Mouse (Mus musculus): ENCODE results near the gene Lpp. TPM values are rescaled to one million over a fixed set of nuclear protein-coding genes. Genes with fewer than 3 reads are reported as not detected.

The Lpp gene
- polyA plus RNA-seq, 1 experiment from 2014 or later: 107 TPM

GRCm38 (mm10) chr16:24433563-24433962 lies 40.3 kb downstream of the Lpp start:
- ATAC-seq (ENCODE audit: insufficient number of reproducible peaks, insufficient read depth, low FRiP score, low read depth): no peak
- Histone ChIP-seq H3K4me2 (replicated peaks; ENCODE audit: low read depth, low read length) (no peak overlapping the region), H3K4me3 (ENCODE audit: low read depth, low read length) (no peak overlapping the region), H3K27ac (ENCODE audit: low read length) (no peak overlapping the region), H3K9ac (replicated peaks; ENCODE audit: low read depth, low read length) (no peak overlapping the region), H3K27me3 (ENCODE audit: control insufficient read depth, insufficient read depth, low read length) (no peaks in the 10 kb centered on the region), H3K36me3 (ENCODE audit: control insufficient read depth, insufficient read depth, low read length) (no peaks in the 10 kb centered on the region), H3K4me1 (ENCODE audit: control insufficient read depth, insufficient read depth, low read length) (peaks cover 18% of the 10 kb centered on the region), H3K9me3 (ENCODE audit: control insufficient read depth, low read depth, low read length) (no peaks in the 10 kb centered on the region)
- WGBS: 45% methylated on average over 7 of the region's 7 CpGs

DNA sequence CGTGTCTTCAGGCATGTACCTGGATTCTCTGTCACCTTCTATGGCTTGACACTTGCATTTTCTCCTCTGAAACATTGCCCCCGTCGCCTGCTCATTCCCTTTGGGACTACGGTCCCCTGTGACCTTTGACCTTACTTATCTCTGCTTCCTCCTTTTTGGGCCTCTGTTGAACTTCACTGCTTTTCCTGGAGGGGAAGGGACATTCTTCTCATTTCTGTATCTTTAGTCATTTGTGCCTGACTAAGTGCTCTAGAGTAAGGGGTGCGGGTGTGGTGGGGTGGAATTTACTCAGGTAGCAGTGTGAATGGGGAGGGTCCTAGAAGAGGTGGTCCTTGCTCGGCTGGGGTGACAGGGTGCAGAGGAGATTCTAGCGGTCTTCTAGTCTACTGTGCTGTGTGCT lies 40.7 kb downstream of the Lpp start:
- H3K27ac ChIP-seq (ENCODE audit: low read length): no peak overlapping the region
- no peak overlapping the region for H3K4me3 ChIP-seq (ENCODE audit: low read depth, low read length)
- ATAC-seq (ENCODE audit: insufficient number of reproducible peaks, insufficient read depth, low FRiP score, low read depth): 0 out of 2 replicates have a peak, but pooled peaks have one; percentile 26

DNA sequence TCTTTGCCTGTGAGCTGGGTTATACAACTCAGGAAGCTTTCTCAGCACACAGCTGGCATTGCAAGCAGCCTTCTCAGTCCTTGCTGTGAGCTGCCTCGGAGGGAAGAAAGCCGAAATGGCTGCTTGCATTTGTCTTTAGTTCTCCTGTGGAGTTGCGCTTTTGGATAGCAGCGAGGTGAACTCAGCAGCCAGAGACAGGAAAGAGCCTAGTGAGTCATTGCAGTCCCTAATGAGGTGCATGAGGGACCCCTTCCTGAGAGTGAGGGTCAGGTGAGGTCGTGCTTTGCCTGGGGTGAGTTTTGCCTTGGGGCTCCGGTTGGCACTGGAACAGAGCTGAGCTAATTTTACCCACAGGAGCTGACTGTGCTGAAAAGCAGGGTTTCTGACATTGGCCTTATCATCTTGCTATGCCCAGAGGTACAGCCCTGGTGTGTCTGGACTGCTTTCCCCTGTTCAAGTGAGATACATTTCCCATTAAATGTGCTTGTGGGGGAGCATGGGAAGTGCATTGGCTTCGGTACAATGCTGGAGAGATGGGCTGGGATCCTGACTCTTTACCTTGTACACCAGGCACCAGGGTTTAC lies 41.3 kb downstream of the Lpp start:
- H3K36me3 ChIP-seq (ENCODE audit: control insufficient read depth, insufficient read depth, low read length): no peaks in the 10 kb centered on the region
- H3K27ac ChIP-seq (ENCODE audit: low read length): no peak overlapping the region
- WGBS: 62% methylated on average over 7 of the region's 7 CpGs
- H3K4me3 ChIP-seq (ENCODE audit: low read depth, low read length): no peak overlapping the region
- no peak overlapping the region for H3K9ac ChIP-seq (replicated peaks; ENCODE audit: low read depth, low read length)
- H3K27me3 ChIP-seq (ENCODE audit: control insufficient read depth, insufficient read depth, low read length): no peaks in the 10 kb centered on the region
- H3K4me1 ChIP-seq (ENCODE audit: control insufficient read depth, insufficient read depth, low read length): peaks cover 16% of the 10 kb centered on the region
- H3K4me2 ChIP-seq (replicated peaks; ENCODE audit: low read depth, low read length): no peak overlapping the region
- no peaks in the 10 kb centered on the region for H3K9me3 ChIP-seq (ENCODE audit: control insufficient read depth, low read depth, low read length)
- no peak for ATAC-seq (ENCODE audit: insufficient number of reproducible peaks, insufficient read depth, low FRiP score, low read depth)

More for the DNA sequence above, 40.7 kb downstream of the Lpp start:
- no peak overlapping the region for H3K4me2 ChIP-seq (replicated peaks; ENCODE audit: low read depth, low read length)
- WGBS: 36% methylated on average over 7 of the region's 7 CpGs
- no peaks in the 10 kb centered on the region for H3K27me3 ChIP-seq (ENCODE audit: control insufficient read depth, insufficient read depth, low read length)
- H3K9ac ChIP-seq (replicated peaks; ENCODE audit: low read depth, low read length): no peak overlapping the region
- peaks cover 16% of the 10 kb centered on the region for H3K4me1 ChIP-seq (ENCODE audit: control insufficient read depth, insufficient read depth, low read length)
- no peaks in the 10 kb centered on the region for H3K36me3 ChIP-seq (ENCODE audit: control insufficient read depth, insufficient read depth, low read length)
- no peaks in the 10 kb centered on the region for H3K9me3 ChIP-seq (ENCODE audit: control insufficient read depth, low read depth, low read length)

DNA sequence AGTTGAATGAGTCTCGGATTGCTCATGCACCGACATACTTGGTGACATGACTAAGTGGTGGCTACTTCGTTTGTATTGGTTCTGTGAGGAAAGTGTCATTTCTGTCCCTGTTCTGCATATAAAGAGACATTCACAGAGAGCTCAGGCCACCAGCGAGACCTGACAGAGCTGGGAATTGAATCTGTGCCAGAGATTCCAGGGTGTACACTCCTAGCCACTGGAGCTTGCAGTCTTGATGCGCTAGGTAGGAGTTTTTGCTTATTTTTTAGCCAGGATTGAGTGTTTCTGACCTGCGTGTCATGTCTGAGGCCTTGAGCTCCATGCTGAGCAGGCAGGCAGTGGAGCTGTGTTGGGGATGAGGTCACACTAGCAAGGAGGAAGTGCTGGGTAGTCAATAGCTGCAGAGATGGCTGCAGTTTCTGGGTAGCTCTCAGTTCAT lies 41.8 kb downstream of the Lpp start:
- Histone ChIP-seq H3K27me3 (ENCODE audit: control insufficient read depth, insufficient read depth, low read length) (no peaks in the 10 kb centered on the region), H3K4me2 (replicated peaks; ENCODE audit: low read depth, low read length) (no peak overlapping the region)

GRCm38 (mm10) chr16:24438438-24438837 lies 45.1 kb downstream of the Lpp start:
- peaks cover 32% of the 10 kb centered on the region for H3K4me1 ChIP-seq (ENCODE audit: control insufficient read depth, insufficient read depth, low read length)
- no peaks in the 10 kb centered on the region for H3K36me3 ChIP-seq (ENCODE audit: control insufficient read depth, insufficient read depth, low read length)

More for the DNA sequence above, 41.8 kb downstream of the Lpp start:
- no peak for ATAC-seq (ENCODE audit: insufficient number of reproducible peaks, insufficient read depth, low FRiP score, low read depth)
- no peak overlapping the region for H3K4me3 ChIP-seq (ENCODE audit: low read depth, low read length)
- no peaks in the 10 kb centered on the region for H3K36me3 ChIP-seq (ENCODE audit: control insufficient read depth, insufficient read depth, low read length)
- H3K9ac ChIP-seq (replicated peaks; ENCODE audit: low read depth, low read length): no peak overlapping the region
- no peak overlapping the region for H3K27ac ChIP-seq (ENCODE audit: low read length)
- peaks cover 16% of the 10 kb centered on the region for H3K4me1 ChIP-seq (ENCODE audit: control insufficient read depth, insufficient read depth, low read length)
- 48% methylated on average over 6 of the region's 6 CpGs for WGBS
- no peaks in the 10 kb centered on the region for H3K9me3 ChIP-seq (ENCODE audit: control insufficient read depth, low read depth, low read length)

DNA sequence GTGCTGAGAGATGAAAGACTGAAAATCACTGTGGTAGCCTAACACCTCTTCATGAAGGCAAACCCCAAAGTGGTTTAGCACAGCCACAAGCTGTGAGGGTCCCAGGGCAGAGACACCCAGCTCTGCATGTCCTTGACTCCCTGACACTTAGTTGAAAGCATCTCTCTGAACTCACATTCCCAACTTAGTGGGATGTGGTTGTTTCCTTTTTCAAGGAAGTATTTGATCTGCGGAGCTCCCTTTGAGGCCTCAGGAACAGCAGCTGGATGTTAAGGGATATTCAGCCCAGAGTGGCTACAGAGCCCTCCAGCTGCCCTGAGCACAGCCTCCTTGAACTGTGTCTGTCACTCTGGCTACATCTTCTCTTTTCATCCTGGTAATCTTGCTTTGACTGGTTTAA lies 48.0 kb downstream of the Lpp start:
- Histone ChIP-seq H3K9ac (replicated peaks; ENCODE audit: low read depth, low read length) (no peak overlapping the region), H3K36me3 (ENCODE audit: control insufficient read depth, insufficient read depth, low read length) (no peaks in the 10 kb centered on the region), H3K27me3 (ENCODE audit: control insufficient read depth, insufficient read depth, low read length) (no peaks in the 10 kb centered on the region), H3K4me1 (ENCODE audit: control insufficient read depth, insufficient read depth, low read length) (peaks cover 28% of the 10 kb centered on the region), H3K4me3 (ENCODE audit: low read depth, low read length) (no peak overlapping the region), H3K9me3 (ENCODE audit: control insufficient read depth, low read depth, low read length) (no peaks in the 10 kb centered on the region), H3K4me2 (replicated peaks; ENCODE audit: low read depth, low read length) (no peak overlapping the region), H3K27ac (ENCODE audit: low read length) (no peak overlapping the region)
- no peak for ATAC-seq (ENCODE audit: insufficient number of reproducible peaks, insufficient read depth, low FRiP score, low read depth)
- 25% methylated on average over 1 of the region's 1 CpGs for WGBS

More at GRCm38 (mm10) chr16:24438438-24438837, 45.1 kb downstream of the Lpp start:
- Histone ChIP-seq H3K9ac (replicated peaks; ENCODE audit: low read depth, low read length) (no peak overlapping the region), H3K4me2 (replicated peaks; ENCODE audit: low read depth, low read length) (no peak overlapping the region), H3K9me3 (ENCODE audit: control insufficient read depth, low read depth, low read length) (no peaks in the 10 kb centered on the region), H3K27me3 (ENCODE audit: control insufficient read depth, insufficient read depth, low read length) (no peaks in the 10 kb centered on the region), H3K4me3 (ENCODE audit: low read depth, low read length) (no peak overlapping the region), H3K27ac (ENCODE audit: low read length) (no peak overlapping the region)
- 79% methylated on average over 4 of the region's 4 CpGs for WGBS
- no peak for ATAC-seq (ENCODE audit: insufficient number of reproducible peaks, insufficient read depth, low FRiP score, low read depth)

DNA sequence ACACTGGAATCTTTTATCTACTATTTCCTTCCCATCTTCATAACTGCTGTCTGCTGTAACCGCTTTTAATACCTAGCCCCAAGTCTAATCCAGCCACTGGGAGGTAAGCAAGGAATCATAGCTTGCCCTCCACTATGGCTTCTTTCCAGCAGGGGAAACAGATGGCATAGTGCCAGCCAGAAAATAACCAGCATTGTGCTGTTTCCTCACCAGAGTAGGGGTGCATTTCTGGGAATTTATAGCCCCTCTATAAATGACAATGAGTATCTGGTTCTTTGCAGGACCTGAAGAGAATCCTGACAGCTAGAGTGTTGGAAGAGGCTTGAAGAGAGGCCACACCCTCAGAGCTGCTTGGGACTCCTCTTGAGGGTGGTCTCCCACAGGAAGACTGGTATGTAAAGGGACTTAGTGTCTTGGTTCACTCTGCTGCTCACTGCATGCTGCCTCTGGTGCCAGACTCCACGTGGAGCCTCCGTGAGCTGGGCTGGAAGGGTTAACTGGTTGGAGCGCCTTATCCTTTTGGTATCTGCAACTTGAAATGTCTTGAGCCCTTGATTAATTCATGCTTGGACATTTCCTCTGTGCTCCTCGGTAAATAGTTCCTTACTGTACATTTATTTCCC lies 49.3 kb downstream of the Lpp start:
- H3K4me2 ChIP-seq (replicated peaks; ENCODE audit: low read depth, low read length): no peak overlapping the region; the same call in 1 of the 2 replicates
- no peaks in the 10 kb centered on the region for H3K27me3 ChIP-seq (ENCODE audit: control insufficient read depth, insufficient read depth, low read length)
- H3K36me3 ChIP-seq (ENCODE audit: control insufficient read depth, insufficient read depth, low read length): no peaks in the 10 kb centered on the region
- peak overlapping the region; percentile 74; the same call in 1 of the 2 replicates for H3K27ac ChIP-seq (ENCODE audit: low read length)
- peaks cover 30% of the 10 kb centered on the region for H3K4me1 ChIP-seq (ENCODE audit: control insufficient read depth, insufficient read depth, low read length)
- no peaks in the 10 kb centered on the region for H3K9me3 ChIP-seq (ENCODE audit: control insufficient read depth, low read depth, low read length)
- peak; percentile 35; the same call in 1 of the 2 replicates for ATAC-seq (ENCODE audit: insufficient number of reproducible peaks, insufficient read depth, low FRiP score, low read depth)
- H3K9ac ChIP-seq (replicated peaks; ENCODE audit: low read depth, low read length): no peak overlapping the region
- no peak overlapping the region for H3K4me3 ChIP-seq (ENCODE audit: low read depth, low read length)
- WGBS: 27% methylated on average over 5 of the region's 5 CpGs

GRCm38 (mm10) chr16:24443123-24443515 lies 49.8 kb downstream of the Lpp start:
- Histone ChIP-seq H3K4me1 (ENCODE audit: control insufficient read depth, insufficient read depth, low read length) (peaks cover 35% of the 10 kb centered on the region), H3K27me3 (ENCODE audit: control insufficient read depth, insufficient read depth, low read length) (no peaks in the 10 kb centered on the region), H3K9ac (replicated peaks; ENCODE audit: low read depth, low read length) (no peak overlapping the region), H3K4me2 (replicated peaks; ENCODE audit: low read depth, low read length) (no peak overlapping the region; the same call in 1 of the 2 replicates), H3K36me3 (ENCODE audit: control insufficient read depth, insufficient read depth, low read length) (no peaks in the 10 kb centered on the region), H3K4me3 (ENCODE audit: low read depth, low read length) (no peak overlapping the region), H3K27ac (ENCODE audit: low read length) (peak overlapping the region; percentile 74; the same call in 1 of the 2 replicates), H3K9me3 (ENCODE audit: control insufficient read depth, low read depth, low read length) (no peaks in the 10 kb centered on the region)
- no peak for ATAC-seq (ENCODE audit: insufficient number of reproducible peaks, insufficient read depth, low FRiP score, low read depth)
- 17% methylated on average over 7 of the region's 7 CpGs for WGBS
